ENCODE assay signal across 40 mouse cellular contexts in genomic region chr12:87550628-87551027, GRCm38 (mm10). TPM values are rescaled to one million over a fixed set of nuclear protein-coding genes. Genes with fewer than 3 reads are reported as not detected.
"Had no signal": no experiment of that assay in that cellular context is flagged by ENCODE, and none has a peak within 500 bp of the region (broad histone marks: within the 10 kb centered on the region; RNA-seq: fewer than 3 reads in every experiment).

No protein-coding gene starts in this region.

RNA-seq across cellular contexts. Expression of gene Gm8300, which starts 36.5 kb away (rescaled TPM):
- total RNA-seq: heart, postnatal 10 days; heart, postnatal 14 days; heart, postnatal 25 days; heart, postnatal 36 days; heart, postnatal 4 days; hematopoietic stem cell, adult 5-6 weeks; layer of hippocampus, adult 18-20 months; layer of hippocampus, adult 2 months; layer of hippocampus, adult 8-10 months; layer of hippocampus, postnatal 10 days; layer of hippocampus, postnatal 14 days; layer of hippocampus, postnatal 25 days; layer of hippocampus, postnatal 36 days; left cerebral cortex, adult 18-20 months; left cerebral cortex, adult 2 months; left cerebral cortex, adult 8-10 months had no signal
- polyA plus RNA-seq: heart, embryonic 12.5 days; heart, embryonic 13.5 days; heart, embryonic 14.5 days; heart, embryonic 15.5 days; heart, embryonic 16.5 days; heart, postnatal 0 days; hindbrain, embryonic 10.5 days; hindbrain, embryonic 11.5 days; hindbrain, embryonic 12.5 days; hindbrain, embryonic 13.5 days; hindbrain, embryonic 14.5 days; hindbrain, embryonic 15.5 days; hindbrain, embryonic 16.5 days; inflammation-experienced regulatory T-cells, adult 6 months; intestine, embryonic 14.5 days; intestine, embryonic 15.5 days; intestine, embryonic 16.5 days; intestine, postnatal 0 days; kidney, adult 2 months; kidney, embryonic 14.5 days; kidney, embryonic 15.5 days; kidney, embryonic 16.5 days; kidney, postnatal 0 days; large intestine, adult 2 months had no signal

RNA-seq across cellular contexts. Expression of gene Oog1, which starts 51.9 kb away (rescaled TPM):
- total RNA-seq: heart, postnatal 10 days; heart, postnatal 14 days; heart, postnatal 25 days; heart, postnatal 36 days; heart, postnatal 4 days; hematopoietic stem cell, adult 5-6 weeks; layer of hippocampus, adult 18-20 months; layer of hippocampus, adult 2 months; layer of hippocampus, adult 8-10 months; layer of hippocampus, postnatal 10 days; layer of hippocampus, postnatal 14 days; layer of hippocampus, postnatal 25 days; layer of hippocampus, postnatal 36 days; left cerebral cortex, adult 18-20 months; left cerebral cortex, adult 2 months; left cerebral cortex, adult 8-10 months had no signal
- polyA plus RNA-seq: heart, embryonic 12.5 days; heart, embryonic 13.5 days; heart, embryonic 14.5 days; heart, embryonic 15.5 days; heart, embryonic 16.5 days; heart, postnatal 0 days; hindbrain, embryonic 10.5 days; hindbrain, embryonic 11.5 days; hindbrain, embryonic 12.5 days; hindbrain, embryonic 13.5 days; hindbrain, embryonic 14.5 days; hindbrain, embryonic 15.5 days; hindbrain, embryonic 16.5 days; inflammation-experienced regulatory T-cells, adult 6 months; intestine, embryonic 14.5 days; intestine, embryonic 15.5 days; intestine, embryonic 16.5 days; intestine, postnatal 0 days; kidney, adult 2 months; kidney, embryonic 14.5 days; kidney, embryonic 15.5 days; kidney, embryonic 16.5 days; kidney, postnatal 0 days; large intestine, adult 2 months had no signal

RNA-seq across cellular contexts. Expression of gene Gm5788, which starts 56.1 kb away (rescaled TPM):
- total RNA-seq: heart, postnatal 10 days; heart, postnatal 14 days; heart, postnatal 25 days; heart, postnatal 36 days; heart, postnatal 4 days; hematopoietic stem cell, adult 5-6 weeks; layer of hippocampus, adult 18-20 months; layer of hippocampus, adult 2 months; layer of hippocampus, adult 8-10 months; layer of hippocampus, postnatal 10 days; layer of hippocampus, postnatal 14 days; layer of hippocampus, postnatal 25 days; layer of hippocampus, postnatal 36 days; left cerebral cortex, adult 18-20 months; left cerebral cortex, adult 2 months; left cerebral cortex, adult 8-10 months had no signal
- polyA plus RNA-seq: heart, embryonic 12.5 days; heart, embryonic 13.5 days; heart, embryonic 14.5 days; heart, embryonic 15.5 days; heart, embryonic 16.5 days; heart, postnatal 0 days; hindbrain, embryonic 10.5 days; hindbrain, embryonic 11.5 days; hindbrain, embryonic 12.5 days; hindbrain, embryonic 13.5 days; hindbrain, embryonic 14.5 days; hindbrain, embryonic 15.5 days; hindbrain, embryonic 16.5 days; inflammation-experienced regulatory T-cells, adult 6 months; intestine, embryonic 14.5 days; intestine, embryonic 15.5 days; intestine, embryonic 16.5 days; intestine, postnatal 0 days; kidney, adult 2 months; kidney, embryonic 14.5 days; kidney, embryonic 15.5 days; kidney, embryonic 16.5 days; kidney, postnatal 0 days; large intestine, adult 2 months had no signal
